Mouse (Mus musculus) kidney, adult 18-20 months (tissue): ENCODE measurements at regions not wholly inside any gene's neighbourhood (a gene's known extent, or its start where the extent isn't known, plus 50 kb on each side); places are given as distances from the start of the nearest gene placed in this dataset.
A peak's percentile ranks its signal among the peaks of the same experiment; 100 is the strongest.

Experiments used
- DNase-seq: peaks from one replicate; pipeline ENCODE4 v3.0.0; 2021

GRCm38 (mm10) chr6:117574146-117574545, 266.8 kb upstream of the Zfp637 start:
- DNase-seq: no peak

- no peak for DNase-seq
Measured at GRCm38 (mm10) chr6:117575057-117575456, 265.9 kb upstream of the Zfp637 start.

GRCm38 (mm10) chr6:117576021-117576420, 265.0 kb upstream of the Zfp637 start:
- no peak for DNase-seq

- no peak for DNase-seq
Measured at GRCm38 (mm10) chr6:117577539-117578521, 263.1 kb upstream of the Zfp637 start.

- no peak for DNase-seq
Measured at GRCm38 (mm10) chr6:117580951-117581350, 260.0 kb upstream of the Zfp637 start.

- no peak for DNase-seq
Measured at GRCm38 (mm10) chr6:117583121-117583520, 257.9 kb upstream of the Zfp637 start.

- no peak for DNase-seq
Measured at GRCm38 (mm10) chr6:117584563-117584962, 256.4 kb upstream of the Zfp637 start.

GRCm38 (mm10) chr6:117596166-117596840, 244.7 kb upstream of the Zfp637 start:
- no peak for DNase-seq

- DNase-seq: no peak
Measured at GRCm38 (mm10) chr6:117604834-117605233, 236.1 kb upstream of the Zfp637 start.

GRCm38 (mm10) chr6:117605685-117606084, 235.3 kb upstream of the Zfp637 start:
- no peak for DNase-seq

- DNase-seq: no peak
Measured at GRCm38 (mm10) chr6:117606211-117606610, 234.8 kb upstream of the Zfp637 start.

GRCm38 (mm10) chr6:117607023-117607422, 234.0 kb upstream of the Zfp637 start:
- DNase-seq: no peak

- DNase-seq: no peak
Measured at GRCm38 (mm10) chr6:117609476-117610404, 231.2 kb upstream of the Zfp637 start.

GRCm38 (mm10) chr6:117611281-117611680, 229.7 kb upstream of the Zfp637 start:
- DNase-seq: no peak

GRCm38 (mm10) chr6:117611965-117612364, 229.0 kb upstream of the Zfp637 start:
- no peak for DNase-seq

- peak; percentile 61 for DNase-seq
Measured at GRCm38 (mm10) chr6:117612421-117612820, 228.6 kb upstream of the Zfp637 start.

- no peak for DNase-seq
Measured at GRCm38 (mm10) chr6:117613656-117614350, 227.2 kb upstream of the Zfp637 start.

- DNase-seq: no peak
Measured at GRCm38 (mm10) chr6:117614386-117614785, 226.6 kb upstream of the Zfp637 start.

- DNase-seq: no peak
Measured at GRCm38 (mm10) chr6:117617168-117617567, 223.8 kb upstream of the Zfp637 start.

GRCm38 (mm10) chr6:117617951-117618350, 223.0 kb upstream of the Zfp637 start:
- no peak for DNase-seq

GRCm38 (mm10) chr6:117619606-117620005, 221.4 kb upstream of the Zfp637 start:
- DNase-seq: no peak

- no peak for DNase-seq
Measured at GRCm38 (mm10) chr6:117622446-117622845, 218.5 kb upstream of the Zfp637 start.
